Comparison of ENCODE assay signal across 17 mouse cellular contexts in genomic region chr13:31004995-31005394, GRCm38 (mm10). TPM values are rescaled to one million over a fixed set of nuclear protein-coding genes. Genes with fewer than 3 reads are reported as not detected.
DNase-seq lines count a peak whose midpoint lies in the region; ATAC-seq and TF ChIP-seq lines count a peak whose summit lies in the region.
"Had no signal": no experiment of that assay in that cellular context is flagged by ENCODE, and none has a peak within 500 bp of the region (broad histone marks: within the 10 kb centered on the region; RNA-seq: fewer than 3 reads in every experiment).

No protein-coding gene starts in this region.

- H3K27ac ChIP-seq in heart, embryonic 13.5 days (replicated peaks) = no peak overlapping the region
- no peak overlapping the region for H3K27ac ChIP-seq in heart, adult 2 months

- H3K79me2 ChIP-seq in heart, adult 2 months (replicated peaks; ENCODE audit: control insufficient read depth, insufficient read depth, low read length) = no peaks in the 10 kb centered on the region

- TF ChIP-seq POLR2A in heart, adult 2 months (IDR thresholded peaks at IDR 0.05; ENCODE audit: insufficient read depth, low read depth, low read length) = no peak

- no peak for DNase-seq in heart, adult 2 months
- peak; percentile 8 for DNase-seq in lung, postnatal 25 days (ENCODE audit: low spot score)
- no peak for DNase-seq in lung, postnatal 14 days
- peak; percentile 40 for DNase-seq in lung, postnatal 36 days
- DNase-seq in yolk sac, embryonic 10.5 days (ENCODE audit: low spot score) = peak; percentile 19
- no peak for DNase-seq in layer of hippocampus, adult 9-10 months (ENCODE audit: low spot score)
- DNase-seq in right cerebral cortex, postnatal 25 days = no peak
- DNase-seq: adrenal gland, adult 8-10 months; cerebellum, adult 9-10 months; heart, adult 11 months; kidney, adult 11 months had no signal

- no peak overlapping the region for H3K4me3 ChIP-seq in heart, embryonic 13.5 days
- no peak overlapping the region for H3K4me3 ChIP-seq in heart, adult 2 months

- peak overlapping the region; percentile 31; the same call in 1 of the 2 replicates for H3K4me2 ChIP-seq in heart, embryonic 13.5 days

- H3K36me3 ChIP-seq in heart, embryonic 13.5 days = no peaks in the 10 kb centered on the region
- H3K36me3 ChIP-seq in heart, adult 2 months (ENCODE audit: control insufficient read depth, insufficient read depth, low read length) = no peaks in the 10 kb centered on the region

- no peak for TF ChIP-seq EP300 in heart, adult 2 months (IDR thresholded peaks at IDR 0.05; ENCODE audit: insufficient read depth, low read depth, low read length)

- intact Hi-C loops in heart, adult 2 months (cut with DNase I) = no loop called here

- no peaks in the 10 kb centered on the region for H3K27me3 ChIP-seq in heart, embryonic 13.5 days (replicated peaks)
- no peaks in the 10 kb centered on the region for H3K27me3 ChIP-seq in heart, adult 2 months (ENCODE audit: control insufficient read depth, insufficient read depth, low read length)

- no peak for ATAC-seq in heart, embryonic 13.5 days (ENCODE audit: extremely low read depth, insufficient number of reproducible peaks, low FRiP score, low TSS enrichment)

- no peaks in the 10 kb centered on the region for H3K4me1 ChIP-seq in heart, embryonic 13.5 days
- no peaks in the 10 kb centered on the region for H3K4me1 ChIP-seq in heart, adult 2 months (ENCODE audit: control insufficient read depth, insufficient read depth, low read length)

- TF ChIP-seq CTCF in heart, adult 2 months (IDR thresholded peaks at IDR 0.05) = no peak

- H3K9ac ChIP-seq in heart, embryonic 13.5 days = no peak overlapping the region
- H3K9ac ChIP-seq in heart, adult 2 months (ENCODE audit: low read depth, low read length) = no peak overlapping the region

- no peaks in the 10 kb centered on the region for H3K9me3 ChIP-seq in heart, embryonic 13.5 days

- 51% methylated on average over 4 of the region's 4 CpGs for WGBS in heart, embryonic 13.5 days
- 56% methylated on average over 4 of the region's 4 CpGs for WGBS in heart, adult 2 months

RNA-seq across cellular contexts. Expression of gene Gm5447, which starts 31.0 kb away (rescaled TPM):
- not detected in 2 replicates for polyA plus RNA-seq in heart, embryonic 13.5 days (2015; fragmentation: Nextera tagmentation; extraction: Ambion mirVana)
- total RNA-seq in heart, adult 2 months (2021) = not detected
- polyA plus RNA-seq in heart, adult 2 months (2012; rRNA removed) = not detected in 2 replicates
- total RNA-seq: left cerebral cortex, adult 8-10 months; megakaryocyte-erythroid progenitor cell, adult 5-6 weeks had no signal
- polyA plus RNA-seq: forebrain, embryonic 11.5 days; hindbrain, embryonic 11.5 days; large intestine, adult 2 months had no signal

RNA-seq across cellular contexts. Expression of gene Exoc2, which starts 31.1 kb away (rescaled TPM):
- polyA plus RNA-seq in heart, embryonic 13.5 days (2015; fragmentation: Nextera tagmentation; extraction: Ambion mirVana) = 20.1 and 20.9 TPM in 2 replicates
- 10 to 100 TPM; 14.3 to 14.7 TPM for total RNA-seq in heart, adult 2 months (2021)
- 6.4 and 11.4 TPM in 2 replicates for polyA plus RNA-seq in heart, adult 2 months (2012; rRNA removed)

RNA-seq across cellular contexts. Expression of gene Hus1b, which starts 57.4 kb away (rescaled TPM):
- polyA plus RNA-seq in heart, embryonic 13.5 days (2015; fragmentation: Nextera tagmentation; extraction: Ambion mirVana) = not detected in 2 replicates
- total RNA-seq in heart, adult 2 months (2021) = under 1 TPM in 1 of 2 experiments, not detected in 1; 0.42 TPM
- not detected in 2 replicates for polyA plus RNA-seq in heart, adult 2 months (2012; rRNA removed)
- polyA plus RNA-seq: forebrain, embryonic 11.5 days; hindbrain, embryonic 11.5 days had no signal

Comparison
In these comparisons a context has a peak if more than half of its experiments do, and no peak if none do; other contexts are left out.
1. DNase-seq: peak in lung, postnatal 25 days (single experiment), lung, postnatal 36 days (single experiment) and yolk sac, embryonic 10.5 days (single experiment); none in heart, adult 2 months (0 of 2), lung, postnatal 14 days (single experiment), layer of hippocampus, adult 9-10 months (single experiment) and right cerebral cortex, postnatal 25 days (single experiment).